Mouse (Mus musculus) sigmoid colon, adult 10 weeks (tissue): Measurements from ENCODE around the gene Prpf40a. TPM values are rescaled to one million over a fixed set of nuclear protein-coding genes. Genes with fewer than 3 reads are reported as not detected.

Experiments
- polyA plus RNA-seq: library from polyadenylated mRNA; stranded (reverse); fragments of 350-450 nt; fragmentation: Illumina TruSeq; extraction: RNeasy Lipid Tissue Mini Kit (QIAGEN cat#74804); gene quantifications from one replicate; pipeline ENCODE4 v1.2.3, GENCODE M21; 2014; ENCODE audit warnings: low read depth, low replicate concordance

Gene Prpf40a
- polyA plus RNA-seq, result 298 TPM

DNA sequence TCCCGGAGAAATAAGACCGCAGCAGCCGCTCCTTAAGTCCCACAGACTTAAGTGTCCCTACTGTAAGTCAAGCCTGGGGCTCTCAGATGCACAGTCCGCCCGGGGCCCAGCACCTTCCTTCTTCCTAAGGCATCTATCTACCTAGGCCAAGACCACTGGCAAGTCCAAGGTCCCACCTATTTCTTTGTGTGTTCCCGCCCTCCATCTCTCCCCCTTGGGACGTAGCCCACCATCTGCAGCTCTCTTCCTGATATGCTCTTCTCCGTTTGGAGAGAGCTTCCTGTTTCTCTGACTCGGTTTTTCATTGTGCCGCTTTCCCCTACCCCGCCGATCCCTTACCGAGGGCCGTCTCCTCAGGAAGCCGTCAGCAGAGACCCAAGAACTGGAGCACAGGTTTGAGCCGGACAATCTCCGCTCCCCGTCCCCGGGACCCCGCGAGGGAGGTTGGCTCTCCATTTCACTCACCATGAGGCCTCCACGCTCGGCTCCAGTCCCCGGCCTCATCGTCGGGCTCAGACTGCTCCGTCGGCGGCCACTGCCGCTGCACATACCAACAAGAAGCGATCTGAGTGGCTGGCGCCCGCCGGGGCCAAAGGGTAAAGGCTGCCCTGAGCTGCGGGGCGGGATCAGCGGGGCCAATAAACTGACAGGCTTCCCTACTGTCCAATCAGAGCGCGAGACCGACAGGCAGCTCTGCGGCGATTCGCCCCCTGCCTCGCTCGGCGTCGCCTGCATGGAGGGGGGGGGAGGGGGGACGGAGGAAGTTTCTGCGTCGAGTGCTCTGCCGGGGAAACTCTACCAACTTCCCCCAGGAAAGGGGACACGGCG is at the start of gene Prpf40a:
Gene Prpf40a, minus strand, starts transcription at position 601 of the 828 bp plus-strand sequence.

DNA sequence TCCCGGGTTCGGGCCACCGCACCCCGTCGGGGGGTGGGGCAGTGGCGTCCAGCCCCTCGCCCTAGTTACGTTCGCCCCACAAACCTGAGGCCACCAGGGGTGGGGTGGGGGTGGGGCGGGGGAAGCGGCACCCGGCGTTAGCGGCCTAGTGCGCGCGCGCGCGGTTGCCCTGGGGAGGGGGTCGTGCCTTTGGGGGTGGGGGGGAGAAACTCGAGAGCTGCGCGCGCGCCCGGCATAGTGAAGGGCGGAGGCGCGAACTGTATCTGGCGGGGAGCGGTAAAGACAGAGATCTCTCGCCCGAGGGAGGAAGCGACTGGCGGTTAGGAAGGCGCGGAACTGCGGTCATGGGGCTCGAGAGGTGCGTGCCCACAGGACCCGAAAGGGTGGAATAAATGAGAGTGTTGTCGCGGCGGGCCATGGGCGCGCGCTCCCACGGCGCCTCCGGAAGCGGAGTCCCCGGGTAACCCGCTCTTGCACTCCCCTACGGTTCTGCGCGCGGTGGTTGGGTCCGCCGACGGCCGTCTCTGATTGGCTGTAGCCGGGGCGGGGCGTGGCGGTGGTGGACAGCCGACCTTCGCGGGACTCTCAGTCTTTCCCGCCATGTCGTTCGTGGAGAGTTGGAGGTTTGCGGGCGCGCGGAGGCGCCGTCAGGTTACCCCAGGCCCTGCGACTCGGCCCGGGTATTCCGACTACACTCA is 588 bp upstream of the Prpf40a start, which contains the start of gene Arl6ip6:
Gene Arl6ip6, plus strand, starts transcription at position 204 of the 698 bp plus-strand sequence.

Other genes starting within 250 kb of the Prpf40a start
- 69.3 TPM for gene Arl6ip6, start 442 bp upstream of the Prpf40a start, polyA plus RNA-seq